Mouse (Mus musculus) heart, embryonic 13.5 days (tissue): Measurements from ENCODE around the gene Phyhd1. TPM values are rescaled to one million over a fixed set of nuclear protein-coding genes. Genes with fewer than 3 reads are reported as not detected.

Experiments
- ATAC-seq: fragments of 200-750 bp; cut with Nextera tagmentation; 2 replicates; pipeline ENCODE4 v1.8.0; 2017; ENCODE audit warnings: moderate TSS enrichment; ENCODE audit not compliant: insufficient number of reproducible peaks, low FRiP score, low TSS enrichment; ENCODE audit errors: extremely low read depth
- H3K27ac ChIP-seq: fragments of 300-500 bp; sonication (generic); replicated peaks from 2 replicates; pipeline ENCODE4 v1.5.1; 2015; ENCODE audit warnings: moderate library complexity, mild to moderate bottlenecking, inconsistent platforms
- H3K27me3 ChIP-seq: fragments of 300-500 bp; sonication (generic); replicated peaks from 2 replicates; pipeline ENCODE4 v1.6.1; 2015; ENCODE audit warnings: mild to moderate bottlenecking, inconsistent platforms
- H3K36me3 ChIP-seq: fragments of 300-500 bp; sonication (generic); 2 replicates; pipeline ENCODE4 v1.6.1; 2015; ENCODE audit warnings: mild to moderate bottlenecking, inconsistent platforms
- H3K4me1 ChIP-seq: fragments of 300-500 bp; sonication (generic); 2 replicates; pipeline ENCODE4 v1.6.1; 2015; ENCODE audit warnings: inconsistent platforms
- H3K4me2 ChIP-seq: fragments of 300-500 bp; sonication (generic); 2 replicates; pipeline ENCODE4 v1.6.1; 2015; ENCODE audit warnings: inconsistent platforms, mild to moderate bottlenecking, moderate library complexity
- H3K4me3 ChIP-seq: fragments of 300-500 bp; sonication (generic); 2 replicates; pipeline ENCODE4 v1.5.1; 2015; ENCODE audit warnings: moderate library complexity, mild to moderate bottlenecking, inconsistent platforms
- H3K9ac ChIP-seq: fragments of 300-500 bp; sonication (generic); 2 replicates; pipeline ENCODE4 v1.6.1; 2015; ENCODE audit warnings: inconsistent platforms, mild to moderate bottlenecking, moderate library complexity
- H3K9me3 ChIP-seq: fragments of 300-500 bp; sonication (generic); 2 replicates; pipeline ENCODE4 v1.6.1; 2016; ENCODE audit warnings: inconsistent platforms
- WGBS: fragments of 180-500 bp; shearing (Covaris S2); methylation state at CpG from one replicate; pipeline ENCODE4 v1.1.7; 2015; ENCODE audit warnings: mixed read lengths; 5-methylcytosine and 5-hydroxymethylcytosine counted together
- polyA plus RNA-seq: library from polyadenylated mRNA; unstranded; fragments of >200 nt; fragmentation: Nextera tagmentation; extraction: Ambion mirVana; gene quantifications from 2 replicates; pipeline ENCODE4 v1.2.1, GENCODE M21; 2015

Phyhd1 gene
- polyA plus RNA-seq, result 7.0 and 8.2 TPM in 2 replicates

DNA sequence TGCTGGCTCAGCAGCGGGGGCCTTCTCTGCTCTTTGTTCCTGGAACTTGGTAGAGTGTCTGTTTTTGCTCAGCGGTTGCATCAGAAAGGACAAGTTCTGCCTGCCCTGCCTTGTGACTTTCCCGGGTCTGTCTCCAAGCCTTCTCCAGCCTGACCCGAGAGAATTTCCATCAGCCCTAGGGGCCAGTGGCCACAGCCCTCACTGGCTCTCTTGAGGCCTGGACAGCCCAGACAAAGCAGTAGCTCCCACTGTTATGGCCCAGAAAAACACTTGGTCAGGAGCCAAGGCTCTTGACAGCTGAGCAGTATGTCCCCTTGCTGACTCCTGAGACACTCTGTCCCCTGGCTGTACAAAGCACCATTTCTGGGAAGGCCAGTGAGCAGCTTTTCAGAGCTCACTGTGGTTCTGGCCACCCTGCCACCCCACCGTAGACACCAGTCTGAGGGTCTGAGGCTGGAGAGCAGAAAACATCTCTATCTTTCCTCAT is at the start of gene Phyhd1:
Gene Phyhd1, plus strand, starts transcription at position 437 of the 487 bp plus-strand sequence.
- Histone ChIP-seq H3K36me3 (peaks cover 41% of the 10 kb centered on the region), H3K4me1 (peaks cover 75% of the 10 kb centered on the region), H3K9ac (peak within 1 kb of the TSS; percentile 75), H3K4me3 (peak within 1 kb of the TSS; percentile 32), H3K9me3 (no peaks in the 10 kb centered on the region), H3K27ac (peak within 1 kb of the TSS; percentile 99), H3K27me3 (no peaks in the 10 kb centered on the region), H3K4me2 (peak within 1 kb of the TSS; percentile 55)
- 21% methylated on average over 5 of the region's 5 CpGs for WGBS
- no peak for ATAC-seq

DNA sequence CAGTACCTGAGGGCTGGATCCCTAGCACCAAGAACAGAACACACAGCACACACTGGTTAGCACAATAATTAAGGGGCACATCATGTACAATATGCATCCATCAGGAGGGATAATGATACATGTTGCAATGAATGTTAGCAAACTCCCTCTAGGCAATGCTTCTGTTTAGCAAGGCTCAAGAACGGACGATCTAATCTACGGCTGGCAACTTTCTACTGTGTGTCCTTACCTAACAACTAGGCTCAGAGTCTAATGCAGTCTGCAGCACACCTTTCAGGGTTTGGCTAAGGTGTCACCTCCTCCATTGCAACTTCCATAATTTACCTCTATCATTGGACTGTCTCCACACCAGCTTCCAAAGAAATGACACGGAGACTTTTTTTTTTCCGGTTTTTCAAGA is 49.7 kb upstream of the Phyhd1 start:
- no peak for ATAC-seq
- Histone ChIP-seq H3K4me1 (no peaks in the 10 kb centered on the region), H3K27ac (no peak overlapping the region), H3K36me3 (no peaks in the 10 kb centered on the region), H3K9me3 (no peaks in the 10 kb centered on the region), H3K4me2 (no peak overlapping the region), H3K4me3 (no peak overlapping the region), H3K9ac (no peak overlapping the region), H3K27me3 (no peaks in the 10 kb centered on the region)
- WGBS, result 87% methylated on average over 5 of the region's 5 CpGs

DNA sequence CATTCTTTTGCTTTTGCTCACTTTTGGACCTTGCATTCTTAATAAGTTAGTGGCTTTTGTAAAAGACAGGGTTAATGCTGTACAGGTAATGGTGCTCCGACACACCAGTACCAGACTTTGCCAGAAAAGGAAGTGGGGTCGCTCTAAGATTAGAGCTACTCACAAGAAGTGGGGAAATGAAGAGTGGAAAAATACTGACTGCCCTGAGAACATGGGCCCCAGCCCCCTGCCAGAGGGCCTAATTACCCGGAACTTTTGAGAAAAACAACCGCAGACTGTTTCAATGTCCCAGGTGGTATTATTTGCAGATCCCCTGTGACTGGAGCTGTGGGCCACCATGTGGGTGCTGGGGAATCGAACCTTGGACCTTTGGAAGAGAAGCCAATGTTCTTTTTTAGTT is 30.4 kb upstream of the Phyhd1 start:
- H3K27me3 ChIP-seq, result no peaks in the 10 kb centered on the region
- H3K27ac ChIP-seq, result no peak overlapping the region
- H3K9ac ChIP-seq, result no peak overlapping the region
- no peak overlapping the region for H3K4me2 ChIP-seq
- peaks cover 10% of the 10 kb centered on the region for H3K9me3 ChIP-seq
- 73% methylated on average over 5 of the region's 5 CpGs for WGBS
- ATAC-seq, result no peak
- no peak overlapping the region for H3K4me3 ChIP-seq
- H3K4me1 ChIP-seq, result peaks cover 35% of the 10 kb centered on the region
- H3K36me3 ChIP-seq, result peaks cover 3% of the 10 kb centered on the region

GRCm38 (mm10) chr2:30236426-30237198 is 29.4 kb upstream of the Phyhd1 start:
- Histone ChIP-seq H3K27ac (peak overlapping the region; percentile 96), H3K9me3 (no peaks in the 10 kb centered on the region; the same call in 1 of the 2 replicates), H3K4me1 (peaks cover 45% of the 10 kb centered on the region), H3K4me3 (peak overlapping the region; percentile 86), H3K36me3 (peaks cover 13% of the 10 kb centered on the region), H3K9ac (peak overlapping the region; percentile 96), H3K27me3 (no peaks in the 10 kb centered on the region), H3K4me2 (peak overlapping the region; percentile 91)
- no peak for ATAC-seq
- 3% methylated on average over 18 of the region's 18 CpGs for WGBS

DNA sequence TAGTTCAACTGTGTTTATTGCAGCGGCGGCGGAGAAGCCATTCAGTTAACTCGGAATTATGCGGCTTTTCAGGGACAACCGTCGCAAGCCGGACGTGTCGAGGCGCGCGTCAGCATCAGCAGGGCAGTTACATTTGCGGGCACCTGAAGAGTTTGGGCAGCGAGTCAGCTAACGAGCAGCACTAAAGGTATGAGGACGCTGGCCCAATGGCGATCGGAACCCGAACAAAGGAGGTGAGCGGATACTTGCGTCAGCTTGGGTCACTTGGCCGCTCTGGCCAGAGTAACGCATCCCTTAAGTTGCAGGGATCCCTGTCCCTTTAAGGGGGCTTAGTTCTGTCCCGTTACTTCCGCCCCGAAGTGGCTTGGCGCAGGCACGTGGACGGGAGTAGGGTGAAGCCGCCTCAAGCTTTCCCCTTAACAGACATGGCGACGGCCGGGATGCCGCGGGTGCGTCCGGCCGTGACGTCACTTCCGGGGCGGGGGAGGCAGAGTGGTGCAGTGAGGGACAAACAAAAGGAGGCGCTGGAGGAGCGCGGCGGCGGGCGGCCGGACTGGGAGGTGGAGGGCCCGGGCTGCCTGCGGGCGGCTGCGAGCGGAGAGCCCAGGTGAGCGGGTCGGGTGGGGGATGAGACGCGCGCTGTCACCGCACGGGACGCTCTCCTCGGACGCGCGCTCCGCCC is 28.7 kb upstream of the Phyhd1 start, which contains the start of gene Lrrc8a:
Gene Lrrc8a, plus strand, starts transcription at position 517 of the 682 bp plus-strand sequence.
- Histone ChIP-seq H3K9me3 (no peaks in the 10 kb centered on the region), H3K4me1 (peaks cover 52% of the 10 kb centered on the region), H3K27ac (peak within 1 kb of the TSS; percentile 96), H3K36me3 (peaks cover 21% of the 10 kb centered on the region), H3K4me3 (peak within 1 kb of the TSS; percentile 86), H3K27me3 (no peaks in the 10 kb centered on the region), H3K9ac (peak within 1 kb of the TSS; percentile 96), H3K4me2 (peak within 1 kb of the TSS; percentile 91)
- peak; percentile 95 for ATAC-seq
- under 1% methylated on average over 63 of the region's 67 CpGs for WGBS

GRCm38 (mm10) chr2:30237881-30238280 is 28.1 kb upstream of the Phyhd1 start:
- peak overlapping the region; percentile 96 for H3K9ac ChIP-seq
- H3K27me3 ChIP-seq, result no peaks in the 10 kb centered on the region
- peaks cover 24% of the 10 kb centered on the region for H3K36me3 ChIP-seq
- WGBS, result 0% methylated on average over 41 of the region's 42 CpGs
- no peaks in the 10 kb centered on the region for H3K9me3 ChIP-seq
- peak overlapping the region; percentile 96 for H3K27ac ChIP-seq
- H3K4me3 ChIP-seq, result peak overlapping the region; percentile 86
- H3K4me1 ChIP-seq, result peaks cover 58% of the 10 kb centered on the region
- peak; percentile 76 for ATAC-seq
- peak overlapping the region; percentile 91 for H3K4me2 ChIP-seq

- no peaks in the 10 kb centered on the region for H3K27me3 ChIP-seq
- H3K4me2 ChIP-seq, result peak overlapping the region; percentile 91
- peaks cover 35% of the 10 kb centered on the region for H3K36me3 ChIP-seq
- ATAC-seq, result no peak
- 57% methylated on average over 3 of the region's 3 CpGs for WGBS
- H3K27ac ChIP-seq, result peak overlapping the region; percentile 96
- peak overlapping the region; percentile 86 for H3K4me3 ChIP-seq
- peaks cover 66% of the 10 kb centered on the region for H3K4me1 ChIP-seq
- H3K9ac ChIP-seq, result peak overlapping the region; percentile 96
- H3K9me3 ChIP-seq, result no peaks in the 10 kb centered on the region
Observed at GRCm38 (mm10) chr2:30238906-30239465, 27.0 kb upstream of the Phyhd1 start.

DNA sequence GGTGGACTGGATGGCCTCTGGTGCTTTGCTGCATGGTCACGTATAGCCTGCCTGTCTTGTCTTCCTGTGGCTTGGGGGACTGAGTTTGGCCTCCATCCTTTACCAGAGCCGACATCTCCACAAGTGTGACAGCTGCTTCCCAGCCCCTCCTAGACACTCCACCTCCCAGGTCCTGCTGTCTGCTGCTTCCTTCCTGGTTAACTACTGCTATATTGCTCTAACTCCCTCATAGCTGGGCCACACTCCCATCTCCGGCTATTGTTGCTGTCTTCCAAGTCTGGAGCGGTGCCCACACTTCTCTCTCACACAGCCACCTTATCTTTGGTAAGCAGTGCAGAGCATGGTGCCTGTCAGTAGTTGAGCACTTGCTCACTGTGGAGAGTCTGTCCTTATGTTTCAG is 26.2 kb upstream of the Phyhd1 start:
- Histone ChIP-seq H3K27me3 (no peaks in the 10 kb centered on the region), H3K9me3 (no peaks in the 10 kb centered on the region), H3K4me1 (peaks cover 66% of the 10 kb centered on the region), H3K27ac (peak overlapping the region; percentile 96), H3K4me3 (peak overlapping the region; percentile 86), H3K36me3 (peaks cover 42% of the 10 kb centered on the region), H3K4me2 (peak overlapping the region; percentile 91), H3K9ac (peak overlapping the region; percentile 96)
- 0 out of 2 replicates have a peak, but pooled peaks have one; percentile 1 for ATAC-seq
- whole genome bisulfite sequencing, result 20% methylated on average over 4 of the region's 4 CpGs

DNA sequence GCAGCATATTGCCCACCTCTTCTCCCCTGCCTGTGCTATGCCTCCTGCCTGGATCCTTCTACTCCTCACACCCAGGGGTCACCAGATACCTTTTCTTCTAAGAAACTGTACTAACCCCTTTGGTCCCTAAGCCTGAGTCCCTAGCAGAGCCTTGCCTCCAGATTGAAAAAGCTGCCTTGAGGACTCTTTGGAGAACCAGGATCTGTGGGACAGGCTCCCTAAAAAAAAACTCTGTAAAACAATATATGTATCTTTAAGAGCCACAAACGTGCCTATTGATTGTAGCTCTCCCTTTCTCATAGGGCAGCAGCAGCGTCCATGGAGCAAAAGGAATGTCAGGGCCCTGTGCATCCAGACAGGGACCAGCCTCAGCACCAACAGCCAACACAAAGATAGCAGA is 25.7 kb upstream of the Phyhd1 start, which contains the start of gene Gm28035:
Gene Gm28035, plus strand, starts transcription at position 301 of the 400 bp plus-strand sequence.
- 60% methylated on average over 2 of the region's 2 CpGs for WGBS
- Histone ChIP-seq H3K27ac (peak within 1 kb of the TSS; percentile 96), H3K4me1 (peaks cover 66% of the 10 kb centered on the region)

DNA sequence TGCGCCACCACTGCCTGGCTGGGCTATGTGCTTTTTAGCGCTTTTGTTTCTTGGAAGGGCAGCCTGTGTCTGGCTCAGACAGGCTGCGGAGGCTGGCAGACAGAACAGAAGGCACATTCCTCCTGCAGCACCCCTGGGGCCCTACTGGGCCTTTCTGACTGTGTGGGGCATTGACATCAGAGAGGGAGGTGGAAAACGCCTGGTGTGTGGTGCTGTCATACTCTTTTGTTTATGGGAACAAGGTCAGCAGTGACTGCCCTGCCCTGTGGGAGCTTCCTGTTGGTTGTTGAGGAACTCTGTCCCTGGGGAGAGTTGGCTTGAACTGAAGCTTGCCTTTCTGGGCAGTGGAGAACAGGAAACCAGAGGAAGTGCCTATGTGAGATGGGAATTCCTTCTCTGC is 23.5 kb upstream of the Phyhd1 start:
- Histone ChIP-seq H3K36me3 (peaks cover 64% of the 10 kb centered on the region), H3K9me3 (no peaks in the 10 kb centered on the region), H3K4me3 (no peak overlapping the region), H3K9ac (peak overlapping the region; percentile 28; the same call in 1 of the 2 replicates), H3K4me1 (peaks cover 58% of the 10 kb centered on the region), H3K4me2 (peak overlapping the region; percentile 13; the same call in 1 of the 2 replicates), H3K27me3 (no peaks in the 10 kb centered on the region), H3K27ac (peak overlapping the region; percentile 80)
- no peak for ATAC-seq
- WGBS, result 37% methylated on average over 4 of the region's 4 CpGs

More for the DNA sequence above, 25.7 kb upstream of the Phyhd1 start, which contains the start of gene Gm28035:
- ATAC-seq, result no peak
- Histone ChIP-seq H3K27me3 (no peaks in the 10 kb centered on the region), H3K4me3 (peak within 1 kb of the TSS; percentile 86), H3K9me3 (no peaks in the 10 kb centered on the region), H3K36me3 (peaks cover 46% of the 10 kb centered on the region), H3K9ac (peak within 1 kb of the TSS; percentile 96), H3K4me2 (peak within 1 kb of the TSS; percentile 91)

GRCm38 (mm10) chr2:30243391-30243790 is 22.6 kb upstream of the Phyhd1 start:
- Histone ChIP-seq H3K4me3 (no peak overlapping the region), H3K9me3 (no peaks in the 10 kb centered on the region), H3K4me1 (peaks cover 56% of the 10 kb centered on the region), H3K4me2 (no peak overlapping the region), H3K9ac (0 out of 2 replicates have a peak overlapping the region, but pooled peaks have one; percentile 37), H3K27ac (0 out of 2 replicates have a peak overlapping the region, but pooled peaks have one; percentile 80), H3K36me3 (peaks cover 72% of the 10 kb centered on the region), H3K27me3 (no peaks in the 10 kb centered on the region)
- no peak for ATAC-seq
- WGBS, result 91% methylated on average over 4 of the region's 4 CpGs
